Mouse (Mus musculus) MEL (cell line): ENCODE results near the gene Ptbp1. TPM values are rescaled to one million over a fixed set of nuclear protein-coding genes. Genes with fewer than 3 reads are reported as not detected.

Experiments used
- DNase-seq: peaks from one replicate; pipeline ENCODE4 v3.0.0; 2011; ENCODE audit warnings: low read depth, low spot score
- H3K27ac ChIP-seq: 2 replicates; pipeline ENCODE4 v1.5.1; 2012; ENCODE audit warnings: low read depth, mild to moderate bottlenecking, control low read depth, low read length, moderate library complexity; ENCODE audit not compliant: control insufficient read depth
- H3K27me3 ChIP-seq, 2 experiments: fragments of 150-350 bp in 1 of 2; sonication (generic) in 1 of 2; 2 replicates each; pipeline ENCODE4 v1.6.1; 2012; ENCODE audit warnings: low read length in 2 of 2, mild to moderate bottlenecking in 2 of 2, improper control_type of control experiment in 1 of 2, moderate library complexity in 1 of 2; ENCODE audit not compliant: insufficient read depth in 2 of 2, control insufficient read depth in 1 of 2
- H3K36me3 ChIP-seq, 2 experiments: 2 replicates each; pipeline ENCODE4 v1.6.1; 2012 to 2014; ENCODE audit warnings: low read length in 2 of 2, improper control_type of control experiment in 1 of 2, inconsistent platforms in 1 of 2, mild to moderate bottlenecking in 1 of 2; ENCODE audit not compliant: insufficient read depth in 2 of 2, control insufficient read depth in 1 of 2
- H3K4me1 ChIP-seq, 2 experiments: fragments of 150-350 bp in 1 of 2; sonication (generic) in 1 of 2; 2 replicates each; pipeline ENCODE4 v1.6.1; 2012; ENCODE audit warnings: low read length in 2 of 2, improper control_type of control experiment in 1 of 2, mild to moderate bottlenecking in 1 of 2; ENCODE audit not compliant: insufficient read depth in 2 of 2, control insufficient read depth in 1 of 2
- H3K4me3 ChIP-seq, 2 experiments: fragments of 150-350 bp in 1 of 2; sonication (generic) in 1 of 2; 2 replicates each; pipeline ENCODE4 v1.5.1; 2012; ENCODE audit warnings: low read depth in 2 of 2, low read length in 2 of 2, mild to moderate bottlenecking in 2 of 2, moderate library complexity in 2 of 2, control low read depth in 1 of 2, improper control_type of control experiment in 1 of 2; ENCODE audit not compliant: control insufficient read depth in 1 of 2, insufficient read depth in 1 of 2
- H3K79me2 ChIP-seq: 2 replicates; pipeline ENCODE4 v1.6.1; 2012; ENCODE audit warnings: mild to moderate bottlenecking, low read length, moderate library complexity; ENCODE audit not compliant: control insufficient read depth, poor library complexity, insufficient read depth
- H3K9ac ChIP-seq: 2 replicates; pipeline ENCODE4 v1.6.1; 2012; ENCODE audit warnings: low read depth, mild to moderate bottlenecking, control low read depth, low read length, moderate library complexity; ENCODE audit not compliant: control insufficient read depth, poor library complexity, severe bottlenecking
- H3K9me3 ChIP-seq: fragments of 150-350 bp; sonication (generic); replicated peaks from 2 replicates; pipeline ENCODE4 v1.6.1; 2012; ENCODE audit warnings: mild to moderate bottlenecking, low read length, improper control_type of control experiment, moderate library complexity; ENCODE audit not compliant: insufficient read depth
- BHLHE40 ChIP-seq: IDR thresholded peaks from 2 replicates; pipeline ENCODE4 v1.6.1; 2012; ENCODE audit warnings: low read depth, mild to moderate bottlenecking, inconsistent platforms, low read length, improper control_type of control experiment, borderline replicate concordance
- CHD1 ChIP-seq: IDR thresholded peaks from 2 replicates; pipeline ENCODE4 v1.6.1; 2012; ENCODE audit warnings: low read depth, mild to moderate bottlenecking, inconsistent platforms, low read length, improper control_type of control experiment
- CHD2 ChIP-seq: IDR thresholded peaks from 2 replicates; pipeline ENCODE4 v1.6.1; 2011; ENCODE audit warnings: low read length, improper control_type of control experiment
- CTCF ChIP-seq, 3 experiments: IDR thresholded peaks in 2 of 3; conservative IDR thresholded peaks in 1 of 3; 2 replicates each; pipeline ENCODE4 v1.5.1; 2011 to 2012; ENCODE audit warnings: low read length in 3 of 3, low read depth in 2 of 3, mild to moderate bottlenecking in 2 of 3, improper control_type of control experiment in 1 of 3, inconsistent platforms in 1 of 3, mixed read lengths in 1 of 3, moderate library complexity in 1 of 3; ENCODE audit not compliant: control insufficient read depth in 1 of 3, insufficient read depth in 1 of 3, poor library complexity in 1 of 3, severe bottlenecking in 1 of 3
- E2F4 ChIP-seq: IDR thresholded peaks from 2 replicates; pipeline ENCODE4 v1.6.1; 2011; ENCODE audit warnings: low read depth, low read length, improper control_type of control experiment, borderline replicate concordance
- ELF1 ChIP-seq: IDR thresholded peaks from 2 replicates; pipeline ENCODE4 v1.6.1; 2014; ENCODE audit warnings: low read depth, mild to moderate bottlenecking, inconsistent platforms, low read length, improper control_type of control experiment, moderate library complexity
- EP300 ChIP-seq, 2 experiments: IDR thresholded peaks; 2 replicates each; pipeline ENCODE4 v1.6.1; 2011; ENCODE audit warnings: improper control_type of control experiment in 2 of 2, low read length in 2 of 2, low read depth in 1 of 2, mild to moderate bottlenecking in 1 of 2
- ETS1 ChIP-seq: IDR thresholded peaks from 2 replicates; pipeline ENCODE4 v1.6.1; 2012; ENCODE audit warnings: low read depth, mild to moderate bottlenecking, inconsistent platforms, low read length, improper control_type of control experiment, moderate library complexity
- JUND ChIP-seq: IDR thresholded peaks from 2 replicates; pipeline ENCODE4 v1.6.1; 2011; ENCODE audit warnings: low read depth, mild to moderate bottlenecking, improper control_type of control experiment, low read length
- KAT2A ChIP-seq: conservative IDR thresholded peaks from 2 replicates; pipeline ENCODE4 v1.6.1; 2012; ENCODE audit warnings: low read depth, low read length, improper control_type of control experiment, inconsistent platforms
- MAFK ChIP-seq: IDR thresholded peaks from 2 replicates; pipeline ENCODE4 v1.6.1; 2011; ENCODE audit warnings: low read depth, mild to moderate bottlenecking, low read length, improper control_type of control experiment, borderline replicate concordance
- MAX ChIP-seq: IDR thresholded peaks from 2 replicates; pipeline ENCODE4 v1.6.1; 2011; ENCODE audit warnings: low read length, improper control_type of control experiment
- MAZ ChIP-seq: IDR thresholded peaks from 2 replicates; pipeline ENCODE4 v1.6.1; 2012; ENCODE audit warnings: low read depth, mild to moderate bottlenecking, inconsistent platforms, low read length, improper control_type of control experiment
- MEF2A ChIP-seq: IDR thresholded peaks from 2 replicates; pipeline ENCODE4 v1.6.1; 2014; ENCODE audit warnings: low read depth, mild to moderate bottlenecking, inconsistent platforms, low read length, improper control_type of control experiment; ENCODE audit not compliant: poor library complexity, insufficient replicate concordance, severe bottlenecking; ENCODE audit errors: extremely low read depth
- MXI1 ChIP-seq: IDR thresholded peaks from 2 replicates; pipeline ENCODE4 v1.6.1; 2011; ENCODE audit warnings: mild to moderate bottlenecking, low read depth, low read length, improper control_type of control experiment
- MYB ChIP-seq: IDR thresholded peaks from 2 replicates; pipeline ENCODE4 v1.6.1; 2011; ENCODE audit warnings: mild to moderate bottlenecking, low read depth, low read length, improper control_type of control experiment
- MYC ChIP-seq: IDR thresholded peaks from 2 replicates; pipeline ENCODE4 v1.6.1; 2011; ENCODE audit warnings: low read depth, mild to moderate bottlenecking, low read length, improper control_type of control experiment, moderate library complexity
- NELFE ChIP-seq: IDR thresholded peaks from 2 replicates; pipeline ENCODE4 v1.6.1; 2011; ENCODE audit warnings: low read depth, low read length, improper control_type of control experiment
- NRF1 ChIP-seq: IDR thresholded peaks from 2 replicates; pipeline ENCODE4 v1.6.1; 2014; ENCODE audit warnings: low read depth, mild to moderate bottlenecking, inconsistent platforms, low read length, improper control_type of control experiment, moderate library complexity; ENCODE audit not compliant: poor library complexity, insufficient read depth, severe bottlenecking
- POLR2A ChIP-seq, 2 experiments: IDR thresholded peaks; 2 replicates each; pipeline ENCODE4 v1.6.1; 2011 to 2012; ENCODE audit warnings: low read length in 2 of 2, mild to moderate bottlenecking in 2 of 2, control low read depth in 1 of 2, improper control_type of control experiment in 1 of 2, low read depth in 1 of 2, moderate library complexity in 1 of 2; ENCODE audit not compliant: control insufficient read depth in 1 of 2, insufficient read depth in 1 of 2, poor library complexity in 1 of 2
- POLR2AphosphoS2 ChIP-seq: IDR thresholded peaks from 2 replicates; pipeline ENCODE4 v1.6.1; 2011; ENCODE audit warnings: low read length, improper control_type of control experiment
- RAD21 ChIP-seq: IDR thresholded peaks from 2 replicates; pipeline ENCODE4 v1.6.1; 2011; ENCODE audit warnings: mild to moderate bottlenecking, low read depth, low read length, improper control_type of control experiment
- RCOR1 ChIP-seq: IDR thresholded peaks from 2 replicates; pipeline ENCODE4 v1.6.1; 2012; ENCODE audit warnings: low read depth, mild to moderate bottlenecking, inconsistent platforms, low read length, improper control_type of control experiment
- SIN3A ChIP-seq: IDR thresholded peaks from 2 replicates; pipeline ENCODE4 v1.6.1; 2012; ENCODE audit warnings: low read length, improper control_type of control experiment, inconsistent platforms
- SMC3 ChIP-seq: IDR thresholded peaks from 2 replicates; pipeline ENCODE4 v1.6.1; 2011; ENCODE audit warnings: low read depth, low read length, improper control_type of control experiment
- TAL1 ChIP-seq: IDR thresholded peaks from 2 replicates; pipeline ENCODE4 v1.6.1; 2012; ENCODE audit warnings: mild to moderate bottlenecking, inconsistent platforms, low read length, moderate library complexity, mixed read lengths
- TBP ChIP-seq: IDR thresholded peaks from 2 replicates; pipeline ENCODE4 v1.8.0; 2011; ENCODE audit warnings: low read depth, low read length, improper control_type of control experiment
- TCF12 ChIP-seq: IDR thresholded peaks from 2 replicates; pipeline ENCODE4 v1.6.1; 2014; ENCODE audit warnings: low read depth, mild to moderate bottlenecking, inconsistent platforms, low read length, improper control_type of control experiment, moderate library complexity
- UBTF ChIP-seq: IDR thresholded peaks from 2 replicates; pipeline ENCODE4 v1.6.1; 2012; ENCODE audit warnings: low read depth, mild to moderate bottlenecking, inconsistent platforms, low read length, improper control_type of control experiment, moderate library complexity, borderline replicate concordance; ENCODE audit not compliant: insufficient read depth
- USF1 ChIP-seq: IDR thresholded peaks from 2 replicates; pipeline ENCODE4 v1.6.1; 2014; ENCODE audit warnings: low read depth, mild to moderate bottlenecking, inconsistent platforms, low read length, improper control_type of control experiment, moderate library complexity
- USF2 ChIP-seq, 2 experiments: IDR thresholded peaks; 2 replicates each; pipeline ENCODE4 v1.6.1; 2011 to 2012; ENCODE audit warnings: improper control_type of control experiment in 2 of 2, low read length in 2 of 2, borderline replicate concordance in 1 of 2, inconsistent platforms in 1 of 2, low read depth in 1 of 2, mild to moderate bottlenecking in 1 of 2; ENCODE audit not compliant: insufficient read depth in 1 of 2
- ZC3H11A ChIP-seq: IDR thresholded peaks from 2 replicates; pipeline ENCODE4 v1.6.1; 2012; ENCODE audit warnings: low read depth, mild to moderate bottlenecking, inconsistent platforms, low read length, improper control_type of control experiment
- ZKSCAN1 ChIP-seq: IDR thresholded peaks from 2 replicates; pipeline ENCODE4 v1.6.1; 2012; ENCODE audit warnings: low read depth, mild to moderate bottlenecking, inconsistent platforms, low read length, improper control_type of control experiment, moderate library complexity
- ZMIZ1 ChIP-seq: IDR thresholded peaks from 2 replicates; pipeline ENCODE4 v1.6.1; 2012; ENCODE audit warnings: low read depth, mild to moderate bottlenecking, inconsistent platforms, low read length, improper control_type of control experiment, moderate library complexity
- ZNF384 ChIP-seq: IDR thresholded peaks from 2 replicates; pipeline ENCODE4 v1.6.1; 2012; ENCODE audit warnings: low read depth, mild to moderate bottlenecking, inconsistent platforms, low read length, improper control_type of control experiment
- polyA plus RNA-seq, 2 experiments: library from polyadenylated mRNA; stranded (reverse) in 1 of 2; unstranded in 1 of 2; fragments of >175 nt in 1 of 2; fragments of >200 nt in 1 of 2; gene quantifications; 2 replicates each; pipeline versions ENCODE4 v1.2.1 to v1.2.4; 2012; ENCODE audit warnings: low replicate concordance in 2 of 2, low read depth in 1 of 2; ENCODE audit not compliant: insufficient read length in 2 of 2, insufficient read depth in 1 of 2, missing spikeins in 1 of 2
- total RNA-seq: library from RNA; depleted of rRNA; stranded (reverse); fragments of 300-350 nt; gene quantifications from 2 replicates; pipeline ENCODE4 v1.2.3, GENCODE M21; 2012

Ptbp1 gene
- total and polyA plus RNA-seq, 3 experiments: 301 to 837 (median 329) TPM

DNA sequence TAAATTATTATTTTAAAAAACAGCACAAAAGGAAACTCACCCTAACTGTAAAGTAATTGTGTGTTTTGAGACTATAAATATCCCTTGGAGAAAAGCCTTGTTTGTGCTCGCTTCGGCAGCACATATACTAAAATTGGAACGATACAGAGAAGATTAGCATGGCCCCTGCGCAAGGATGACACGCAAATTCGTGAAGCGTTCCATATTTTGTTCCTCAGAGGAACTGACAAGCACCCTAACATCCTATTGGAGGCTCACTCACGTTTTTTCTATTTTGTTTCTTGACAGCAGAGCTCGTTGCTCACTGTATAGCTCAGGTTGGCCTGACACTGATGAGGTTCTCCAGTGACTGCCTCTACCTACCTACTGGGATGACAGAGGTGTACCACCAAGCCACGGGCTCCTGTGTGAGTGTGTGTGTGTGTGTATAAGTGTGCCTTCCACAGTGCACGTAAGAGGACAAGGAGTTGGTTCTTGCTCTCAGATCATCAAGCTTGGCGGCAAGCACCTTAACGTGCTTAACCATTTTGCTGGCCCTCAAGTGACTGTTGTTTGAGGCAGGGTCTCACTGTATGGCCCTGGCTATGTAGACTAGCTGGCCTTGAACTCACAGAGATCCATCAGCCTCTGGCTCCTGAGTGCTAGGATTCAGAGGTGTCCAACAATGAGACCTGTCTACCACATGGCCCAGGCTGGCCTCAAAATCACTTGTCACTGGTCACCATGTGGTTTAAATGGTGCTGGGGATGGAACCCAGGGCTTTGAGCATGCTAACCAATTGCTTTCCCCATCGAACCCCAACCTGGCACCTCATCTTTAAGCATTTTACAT, 55.1 kb downstream of the Ptbp1 start:
- H3K27ac ChIP-seq: peak overlapping the region; percentile 49
- H3K9me3 ChIP-seq: no peaks in the 10 kb centered on the region
- H3K9ac ChIP-seq: peak overlapping the region; percentile 96
- peak; percentile 86 for DNase-seq
- H3K4me1 ChIP-seq: peaks cover 4 to 12% of the 10 kb centered on the region in 2 experiments; a peak in 3 of 4 replicates
- peaks cover 1% of the 10 kb centered on the region; the same call in 1 of the 2 replicates for H3K79me2 ChIP-seq
- H3K27me3 ChIP-seq: no peaks in the 10 kb centered on the region
- H3K4me3 ChIP-seq: peak overlapping the region; percentile 33 to 73
- peaks cover 0 to 3% of the 10 kb centered on the region in 2 experiments; a peak in 1 of 4 replicates for H3K36me3 ChIP-seq
- TF ChIP-seq POLR2AphosphoS2 (peak; percentile 58; the same call in 1 of the 2 replicates), MAFK (peak; percentile 97), KAT2A (no peak), RCOR1 (no peak), E2F4 (no peak), ZMIZ1 (peak; percentile 82; the same call in 1 of the 2 replicates), MYB (no peak), BHLHE40 (no peak), JUND (no peak), RAD21 (no peak), USF1 (no peak), MAZ (no peak), EP300 (IDR thresholded peaks at IDR 0.05; ENCODE audit: low read depth in 1 of 2, low read length in 2 of 2) (no peak), CTCF (IDR thresholded peaks at IDR 0.05 in 2 of 3, conservative IDR thresholded peaks at IDR 0.05 in 1 of 3; ENCODE audit: control insufficient read depth in 1 of 3, insufficient read depth in 1 of 3, low read depth in 2 of 3, low read length in 3 of 3, poor library complexity in 1 of 3, severe bottlenecking in 1 of 3) (no peak), ZNF384 (no peak), MXI1 (no peak; the same call in none of the 2 replicates), ZKSCAN1 (no peak), MEF2A (no peak), TAL1 (no peak), TBP (peak; percentile 100), NELFE (no peak), NRF1 (peak; percentile 58; the same call in 1 of the 2 replicates), TCF12 (no peak), CHD1 (no peak), ELF1 (peak; percentile 62; the same call in 1 of the 2 replicates), MYC (0 out of 2 replicates have a peak, but pooled peaks have one; percentile 61), UBTF (no peak), ETS1 (peak; percentile 19; the same call in 1 of the 2 replicates), CHD2 (no peak), SMC3 (no peak), POLR2A (IDR thresholded peaks at IDR 0.05; ENCODE audit: control insufficient read depth in 1 of 2, insufficient read depth in 1 of 2, low read depth in 1 of 2, low read length in 2 of 2, poor library complexity in 1 of 2) (peak in 1 of 2 experiments; percentile 79; a peak in 3 of 4 replicates), USF2 (IDR thresholded peaks at IDR 0.05; ENCODE audit: borderline replicate concordance in 1 of 2, insufficient read depth in 1 of 2, low read depth in 1 of 2, low read length in 2 of 2) (no peak), SIN3A (0 out of 2 replicates have a peak, but pooled peaks have one; percentile 28), ZC3H11A (no peak), MAX (no peak)
- TF ChIP-seq, all 39 proteins: peak for 10
